Mouse (Mus musculus) bone marrow macrophage, adult 2 months (primary cell): ENCODE results near the gene Apol6.

ENCODE experiments used
- CTCF ChIP-seq: IDR thresholded peaks from 2 replicates; pipeline ENCODE4 v1.5.1; 2012; ENCODE audit warnings: low read depth, mild to moderate bottlenecking, low read length, moderate library complexity
- POLR2A ChIP-seq: IDR thresholded peaks from 2 replicates; pipeline ENCODE4 v1.6.1; 2012; ENCODE audit warnings: mild to moderate bottlenecking, low read depth, low read length, borderline replicate concordance

DNA sequence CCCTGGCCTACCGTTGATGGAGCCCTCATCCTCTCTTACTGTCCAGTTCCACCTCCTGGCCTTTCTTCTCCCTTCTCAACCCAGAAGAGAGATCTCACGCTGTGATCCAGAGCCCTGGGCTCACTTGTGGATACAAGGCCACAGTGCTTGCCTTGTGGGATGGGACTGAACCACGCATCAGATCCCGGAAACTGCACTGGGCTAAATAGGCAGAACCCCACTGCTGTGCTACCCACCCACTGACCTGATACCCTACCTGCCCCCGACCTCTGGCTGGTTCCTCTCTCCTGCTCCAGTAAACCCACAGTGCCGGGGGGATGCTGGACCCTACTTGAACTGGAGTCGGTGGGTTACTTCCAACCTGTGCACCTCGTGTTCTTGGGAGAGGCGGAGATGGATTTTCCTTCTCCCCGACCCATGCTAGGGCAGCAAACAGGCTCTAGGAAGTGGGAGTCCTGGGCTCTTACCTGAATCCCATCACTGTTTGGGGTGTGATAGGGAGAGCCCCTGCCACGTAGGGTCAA, 26.3 kb downstream of the Apol6 start:
- no peak for TF ChIP-seq POLR2A
- no peak for TF ChIP-seq CTCF
